Mouse (Mus musculus) embryonic facial prominence, embryonic 13.5 days (tissue): Measurements from ENCODE around the gene Kat7. TPM values are rescaled to one million over a fixed set of nuclear protein-coding genes. Genes with fewer than 3 reads are reported as not detected.

ENCODE experiments used
- polyA plus RNA-seq: library from polyadenylated mRNA; unstranded; fragments of >200 nt; fragmentation: Nextera tagmentation; extraction: Ambion mirVana; gene quantifications from 2 replicates; pipeline ENCODE4 v1.2.1, GENCODE M21; 2015

Gene Kat7
- polyA plus RNA-seq, 1 experiment from 2014 or later = 67.0 TPM

Other genes with a start within 250 kb of the Kat7 start
- 7.0 and 9.2 TPM in 2 replicates for gene Itga3, start 233.4 kb downstream of the Kat7 start, polyA plus RNA-seq
- 21.5 and 30.8 TPM in 2 replicates for gene Dlx3, start 190.1 kb downstream of the Kat7 start, polyA plus RNA-seq
- gene Dlx4, start 164.0 kb downstream of the Kat7 start, polyA plus RNA-seq = 3.0 and 3.8 TPM in 2 replicates
- not detected in 2 replicates for gene Tac4, start 48.7 kb downstream of the Kat7 start, polyA plus RNA-seq
- 13.3 and 17.4 TPM in 2 replicates for gene Fam117a, start 26.8 kb upstream of the Kat7 start, polyA plus RNA-seq
- gene Slc35b1, start 74.4 kb upstream of the Kat7 start, polyA plus RNA-seq = 120 and 133 TPM in 2 replicates
- gene Spop, start 103.8 kb upstream of the Kat7 start, polyA plus RNA-seq = 147 and 185 TPM in 2 replicates
- gene Nxph3, start 204.3 kb upstream of the Kat7 start, polyA plus RNA-seq = 1.6 and 2.2 TPM in 2 replicates